29 mouse cellular contexts compared by ENCODE assay signal in genomic region chr6:29925594-29926219, GRCm38 (mm10). TPM values are rescaled to one million over a fixed set of nuclear protein-coding genes. Genes with fewer than 3 reads are reported as not detected.
DNase-seq lines count a peak whose midpoint lies in the region; ATAC-seq and TF ChIP-seq lines count a peak whose summit lies in the region.
"Had no signal": no experiment of that assay in that cellular context is flagged by ENCODE, and none has a peak within 500 bp of the region (broad histone marks: within the 10 kb centered on the region; RNA-seq: fewer than 3 reads in every experiment).

No protein-coding gene starts in this region.

- peaks cover 26% of the 10 kb centered on the region for H3K4me1 ChIP-seq in bone marrow macrophage, adult 2 months (ENCODE audit: control insufficient read depth, insufficient read depth, low read length)
- H3K4me1 ChIP-seq in kidney, adult 2 months (ENCODE audit: control insufficient read depth, insufficient read depth, low read length) = no peaks in the 10 kb centered on the region
- H3K4me1 ChIP-seq: embryonic facial prominence, embryonic 13.5 days; forebrain, embryonic 12.5 days; hindbrain, embryonic 12.5 days; hindbrain, embryonic 15.5 days had no signal

- intact Hi-C loops in left cerebral cortex, postnatal 4 days (cut with DNase I) = no loop called here

- WGBS in kidney, adult 2 months = 88% methylated on average over 6 of the region's 6 CpGs

- peak overlapping the region; percentile 24; the same call in 1 of the 2 replicates for H3K27ac ChIP-seq in bone marrow macrophage, adult 2 months (ENCODE audit: insufficient read depth, low read depth, low read length)
- no peak overlapping the region for H3K27ac ChIP-seq in kidney, adult 2 months (ENCODE audit: insufficient read depth, low read depth, low read length)
- H3K27ac ChIP-seq: embryonic facial prominence, embryonic 10.5 days; embryonic facial prominence, embryonic 13.5 days; forebrain, embryonic 12.5 days; gastrocnemius, adult 2 months; heart, adult 2 months; heart, embryonic 10.5 days; heart, embryonic 13.5 days; hindbrain, embryonic 12.5 days; hindbrain, embryonic 15.5 days had no signal

- no peak for TF ChIP-seq CTCF in bone marrow macrophage, adult 2 months (IDR thresholded peaks at IDR 0.05; ENCODE audit: low read depth, low read length)
- no peak for TF ChIP-seq CTCF in kidney, adult 2 months (conservative IDR thresholded peaks at IDR 0.05; ENCODE audit: insufficient read depth, insufficient read length, low read depth, low read length)

- no peak for TF ChIP-seq POLR2A in bone marrow macrophage, adult 2 months (IDR thresholded peaks at IDR 0.05; ENCODE audit: borderline replicate concordance, low read depth, low read length)
- no peak for TF ChIP-seq POLR2A in kidney, adult 2 months (IDR thresholded peaks at IDR 0.05; ENCODE audit: low read depth, low read length)

- ATAC-seq in megakaryocyte, adult 5-6 weeks (ENCODE audit: poor library complexity, severe bottlenecking) = peak; percentile 80
- ATAC-seq: activated CD4-positive, CD25-positive, alpha-beta regulatory T cell, adult 4 months; forebrain, postnatal 0 days; intestine, postnatal 0 days had no signal

- H3K4me3 ChIP-seq in bone marrow macrophage, adult 2 months (ENCODE audit: insufficient read depth, low read length) = no peak overlapping the region
- no peak overlapping the region for H3K4me3 ChIP-seq in kidney, adult 2 months (ENCODE audit: insufficient read depth, low read depth, low read length)
- H3K4me3 ChIP-seq: embryonic facial prominence, embryonic 10.5 days; embryonic facial prominence, embryonic 13.5 days; erythroblast, embryonic 14.5 days; forebrain, embryonic 12.5 days; gastrocnemius, adult 2 months; heart, adult 2 months; heart, embryonic 10.5 days; heart, embryonic 13.5 days; hindbrain, embryonic 12.5 days; hindbrain, embryonic 15.5 days had no signal

- peak; percentile 7 for DNase-seq in 416B (ENCODE audit: low read depth)
- peak; percentile 37 for DNase-seq in A20 (ENCODE audit: low read depth, low spot score)
- DNase-seq in kidney, adult 2 months = no peak
- DNase-seq in cerebellum, adult 18-20 months = no peak
- DNase-seq in left cerebral cortex, postnatal 4 days = no peak
- DNase-seq: adrenal gland, adult 8-10 months; adrenal gland, postnatal 25 days; B cell, adult 2 months; cerebellum, adult 2 months; cerebellum, adult 9-11 months; cerebellum, postnatal 25 days; embryo, embryonic 11 days; forebrain, postnatal 0 days; gastrocnemius, adult 2 months; gastrocnemius, postnatal 14 days; heart, adult 2 months; heart, postnatal 14 days had no signal

- H3K27me3 ChIP-seq in kidney, adult 2 months (replicated peaks; ENCODE audit: control insufficient read depth, insufficient read depth, low read length) = no peaks in the 10 kb centered on the region
- H3K27me3 ChIP-seq: embryonic facial prominence, embryonic 13.5 days; forebrain, embryonic 12.5 days; heart, embryonic 13.5 days; hindbrain, embryonic 12.5 days; hindbrain, embryonic 15.5 days had no signal

- H3K36me3 ChIP-seq in kidney, adult 2 months (ENCODE audit: control insufficient read depth, insufficient read depth, low read length) = no peaks in the 10 kb centered on the region
- H3K36me3 ChIP-seq: embryonic facial prominence, embryonic 10.5 days; embryonic facial prominence, embryonic 13.5 days; forebrain, embryonic 12.5 days; hindbrain, embryonic 12.5 days; hindbrain, embryonic 15.5 days had no signal

RNA-seq across cellular contexts. Expression of gene Strip2, which starts 8.9 kb away (rescaled TPM):
- 0.20 TPM in 1 of 2 replicates, not detected in the other for polyA plus RNA-seq in bone marrow macrophage, adult 2 months (2012; ENCODE audit: insufficient read depth, insufficient read length, missing spikeins)
- 0.33 and 0.71 TPM in 2 replicates for total RNA-seq in megakaryocyte, adult 5-6 weeks (2015)
- total RNA-seq in megakaryocyte, adult 5-6 weeks (2017) = 1.3 and 1.6 TPM in 2 replicates
- 1.2 and 1.4 TPM in 2 replicates for polyA plus RNA-seq in kidney, adult 2 months (2012; rRNA removed)
- 1 to 10 TPM; 5.2 to 6.1 TPM for total RNA-seq in left cerebral cortex, postnatal 4 days (2021)
- polyA plus RNA-seq: activated CD4-positive, CD25-positive, alpha-beta regulatory T cell, adult 4 months had no signal

Comparison
In these comparisons a context has a peak if more than half of its experiments do, and no peak if none do; other contexts are left out.
1. DNase-seq: peak in 416B (single experiment) and A20 (single experiment); none in kidney, adult 2 months (single experiment), cerebellum, adult 18-20 months (0 of 2) and left cerebral cortex, postnatal 4 days (single experiment).